14 mouse cellular contexts compared by ENCODE assay signal in the genomic region with DNA sequence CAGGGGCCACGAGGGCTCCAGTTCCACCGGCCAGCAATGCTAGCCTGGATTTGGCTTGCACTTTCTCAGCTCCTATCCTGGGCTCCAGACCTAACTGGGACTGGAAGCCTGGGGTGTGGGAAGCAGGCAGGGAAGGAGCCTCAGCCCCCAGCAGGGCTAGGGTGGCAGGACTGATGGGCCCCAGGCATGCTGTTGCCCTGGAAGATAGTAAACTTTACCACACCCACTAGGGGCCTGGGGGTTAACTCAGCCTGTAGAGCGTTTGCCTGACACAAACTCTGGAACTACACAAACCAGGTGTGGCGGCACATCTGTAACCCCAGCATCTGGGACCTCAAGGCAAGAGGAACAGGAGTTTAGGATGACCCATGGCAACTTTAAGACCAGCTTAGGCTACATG. TPM values are rescaled to one million over a fixed set of nuclear protein-coding genes. Genes with fewer than 3 reads are reported as not detected.
DNase-seq lines count a peak whose midpoint lies in the region.
"Had no signal": no experiment of that assay in that cellular context is flagged by ENCODE, and none has a peak within 500 bp of the region (broad histone marks: within the 10 kb centered on the region; RNA-seq: fewer than 3 reads in every experiment).

No protein-coding gene starts in this region.

- H3K4me3 ChIP-seq in heart, embryonic 10.5 days: no peak overlapping the region
- H3K4me3 ChIP-seq: midbrain, embryonic 15.5 days had no signal

- H3K36me3 ChIP-seq in heart, embryonic 10.5 days: no peaks in the 10 kb centered on the region
- H3K36me3 ChIP-seq: midbrain, embryonic 15.5 days had no signal

- peaks cover 83% of the 10 kb centered on the region for H3K4me1 ChIP-seq in heart, embryonic 10.5 days

- intact Hi-C loops in heart, postnatal 10 days (cut with DNase I): no loop called here

- 58% methylated on average over 4 of the region's 4 CpGs for WGBS in heart, embryonic 10.5 days

- DNase-seq in heart, embryonic 10.5 days (ENCODE audit: low spot score): no peak
- no peak for DNase-seq in heart, postnatal 10 days
- peak; percentile 19 for DNase-seq in thymus, postnatal 14 days
- no peak for DNase-seq in thymus, adult 18-20 months
- peak; percentile 80 for DNase-seq in liver
- DNase-seq in adrenal gland, postnatal 14 days: no peak
- DNase-seq in cerebellum, adult 11-12 months: no peak
- no peak for DNase-seq in left cerebral cortex, adult 8-10 months (ENCODE audit: low spot score in 2 of 2)
- DNase-seq: adrenal gland, postnatal 36 days; cerebellum, adult 9-10 months; heart, postnatal 4 days; layer of hippocampus, postnatal 36 days; lung, postnatal 36 days had no signal

- peaks cover 28% of the 10 kb centered on the region for H3K27me3 ChIP-seq in heart, embryonic 10.5 days (ENCODE audit: insufficient read depth, poor library complexity, severe bottlenecking)
- H3K27me3 ChIP-seq: midbrain, embryonic 15.5 days had no signal

- no peaks in the 10 kb centered on the region for H3K9me3 ChIP-seq in heart, embryonic 10.5 days
- H3K9me3 ChIP-seq: midbrain, embryonic 15.5 days had no signal

- H3K27ac ChIP-seq in heart, embryonic 10.5 days: peak overlapping the region; percentile 67
- H3K27ac ChIP-seq: midbrain, embryonic 15.5 days had no signal

RNA-seq across cellular contexts. Expression of a gene that starts 11.6 kb away (rescaled TPM):
- polyA plus RNA-seq in heart, embryonic 10.5 days (2016; fragmentation: Nextera tagmentation; extraction: Ambion mirVana): 0.53 and 1.0 TPM in 2 replicates
- total RNA-seq in heart, postnatal 10 days (2021): 1 to 10 TPM; 1.2 to 1.3 TPM
- 1.2 and 1.5 TPM in 2 replicates for total RNA-seq in adrenal gland, postnatal 14 days (2021)
- 10 to 100 TPM; 35.6 to 42.2 (median 39.1) TPM for total RNA-seq in left cerebral cortex, adult 8-10 months (2022)

Comparison
In these comparisons a context has a peak if more than half of its experiments do, and no peak if none do; other contexts are left out.
1. DNase-seq: peak in thymus, postnatal 14 days (single experiment) and liver (single experiment); none in heart, embryonic 10.5 days (single experiment), heart, postnatal 10 days (0 of 2), thymus, adult 18-20 months (0 of 2), adrenal gland, postnatal 14 days (single experiment), cerebellum, adult 11-12 months (single experiment) and left cerebral cortex, adult 8-10 months (0 of 2).
2. RNA of a gene that starts 11.6 kb away (total RNA-seq): 35.6 to 42.2 TPM in left cerebral cortex, adult 8-10 months; 1.2 to 1.5 TPM in adrenal gland, postnatal 14 days and 1.2 to 1.3 TPM in heart, postnatal 10 days; every median in the first group is over 10 times any median in the second.